Mouse (Mus musculus) C2C12 (cell line): Measurements from ENCODE around the gene Emc10. TPM values are rescaled to one million over a fixed set of nuclear protein-coding genes. Genes with fewer than 3 reads are reported as not detected.

Source experiments
- H3K27me3 ChIP-seq: one replicate; pipeline ENCODE4 v1.6.1; 2011; ENCODE audit not compliant: control insufficient read depth, insufficient read depth, insufficient read length
- H3K36me3 ChIP-seq: one replicate; pipeline ENCODE4 v1.6.1; 2011; ENCODE audit not compliant: control insufficient read depth, insufficient read depth
- H3K4me3 ChIP-seq: one replicate; pipeline ENCODE4 v1.5.1; 2011; ENCODE audit warnings: mild to moderate bottlenecking, control low read depth; ENCODE audit not compliant: poor library complexity, insufficient read depth, severe bottlenecking
- H3K79me2 ChIP-seq: one replicate; pipeline ENCODE4 v1.6.1; 2011; ENCODE audit not compliant: control insufficient read depth, insufficient read depth
- H3K79me3 ChIP-seq: one replicate; pipeline ENCODE4 v1.6.1; 2011; ENCODE audit warnings: low read depth, control low read depth
- H3ac ChIP-seq: one replicate; pipeline ENCODE3; 2011; ENCODE audit warnings: low read depth; ENCODE audit not compliant: control insufficient read depth, insufficient read length
- CEBPB ChIP-seq: IDR thresholded peaks from one replicate; pipeline ENCODE4 v1.6.1; 2011; ENCODE audit warnings: low read depth, mild to moderate bottlenecking, control low read depth, moderate library complexity
- CTCF ChIP-seq: IDR thresholded peaks from one replicate; pipeline ENCODE4 v1.5.1; 2011; ENCODE audit not compliant: control insufficient read depth, insufficient read depth, insufficient read length
- FOSL1 ChIP-seq: IDR thresholded peaks from one replicate; pipeline ENCODE4 v1.8.0; 2011; ENCODE audit warnings: mild to moderate bottlenecking, low read length; ENCODE audit not compliant: poor library complexity, insufficient read depth, severe bottlenecking
- MAX ChIP-seq: IDR thresholded peaks from one replicate; pipeline ENCODE4 v1.6.1; 2011; ENCODE audit warnings: mild to moderate bottlenecking, control low read depth
- MYOD1 ChIP-seq: IDR thresholded peaks from one replicate; pipeline ENCODE4 v1.6.1; 2011; ENCODE audit warnings: low read depth; ENCODE audit not compliant: control insufficient read depth, insufficient read length
- MYOG ChIP-seq: IDR thresholded peaks from one replicate; pipeline ENCODE4 v1.6.1; 2011; ENCODE audit not compliant: control insufficient read depth, insufficient read length; ENCODE audit errors: extremely low read depth
- USF1 ChIP-seq: IDR thresholded peaks from one replicate; pipeline ENCODE4 v1.6.1; 2011; ENCODE audit warnings: low read depth, mild to moderate bottlenecking, control low read depth, moderate library complexity
- polyA plus RNA-seq: library from polyadenylated mRNA; unstranded; fragments of >200 nt; fragmentation: generic; extraction: Trizol; gene quantifications from one replicate; pipeline ENCODE4 v1.2.1, GENCODE M21; 2012; ENCODE audit warnings: missing spikeins

Gene Emc10
- polyA plus RNA-seq, 1 experiment, result 93.5 TPM

DNA sequence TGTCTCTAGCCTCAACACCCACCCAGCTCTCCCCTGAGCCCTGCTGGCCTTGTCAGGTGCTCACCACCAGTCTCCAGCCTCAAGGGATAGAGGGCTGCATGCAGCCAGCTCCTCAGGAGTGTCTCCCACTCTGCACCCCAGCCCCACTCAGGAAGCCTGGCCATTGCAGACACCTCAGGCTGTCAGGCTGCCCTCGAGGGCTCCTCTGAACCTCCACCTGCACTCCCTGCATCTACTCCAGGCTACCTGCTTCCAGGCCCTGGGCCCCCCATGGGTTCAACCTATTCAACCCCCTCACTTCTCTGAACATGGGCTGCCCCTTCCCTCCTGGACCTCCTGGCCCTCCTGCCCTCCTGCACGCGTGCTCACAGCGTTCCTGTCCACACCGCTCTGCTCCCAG lies 4.9 kb downstream of the Emc10 start:
- H3ac ChIP-seq, result no peak overlapping the region
- H3K79me3 ChIP-seq, result peaks cover 13% of the 10 kb centered on the region
- H3K36me3 ChIP-seq, result no peaks in the 10 kb centered on the region
- TF ChIP-seq FOSL1, result no peak
- no peak for TF ChIP-seq USF1
- no peak for TF ChIP-seq CTCF
- no peak for TF ChIP-seq MYOG
- TF ChIP-seq CEBPB, result no peak
- no peak for TF ChIP-seq MAX
- TF ChIP-seq MYOD1, result no peak
- H3K79me2 ChIP-seq, result peaks cover 23% of the 10 kb centered on the region
- H3K27me3 ChIP-seq, result no peaks in the 10 kb centered on the region
- H3K4me3 ChIP-seq, result no peak overlapping the region

GRCm38 (mm10) chr7:44490281-44490680 lies 6.0 kb downstream of the Emc10 start:
- Histone ChIP-seq H3K79me3 (peaks cover 8% of the 10 kb centered on the region), H3ac (no peak overlapping the region), H3K4me3 (no peak overlapping the region), H3K27me3 (no peaks in the 10 kb centered on the region), H3K36me3 (no peaks in the 10 kb centered on the region), H3K79me2 (peaks cover 17% of the 10 kb centered on the region)
- TF ChIP-seq CTCF (no peak), MYOG (no peak), MYOD1 (no peak), USF1 (no peak), CEBPB (no peak), MAX (no peak), FOSL1 (no peak)

- TF ChIP-seq FOSL1 (no peak), MYOG (no peak), MAX (no peak), USF1 (no peak), MYOD1 (no peak), CTCF (no peak), CEBPB (no peak)
- H3K4me3 ChIP-seq, result no peak overlapping the region
- no peaks in the 10 kb centered on the region for H3K36me3 ChIP-seq
Observed at GRCm38 (mm10) chr7:44488545-44488944, 7.8 kb downstream of the Emc10 start.

GRCm38 (mm10) chr7:44487936-44488335 lies 8.4 kb downstream of the Emc10 start:
- no peak overlapping the region for H3ac ChIP-seq
- TF ChIP-seq MYOD1 (no peak), CTCF (no peak), CEBPB (no peak), FOSL1 (no peak), MAX (no peak), MYOG (no peak), USF1 (no peak)
- no peaks in the 10 kb centered on the region for H3K27me3 ChIP-seq
- H3K36me3 ChIP-seq, result no peaks in the 10 kb centered on the region
- H3K79me3 ChIP-seq, result no peaks in the 10 kb centered on the region
- H3K79me2 ChIP-seq, result no peaks in the 10 kb centered on the region
- no peak overlapping the region for H3K4me3 ChIP-seq

More at GRCm38 (mm10) chr7:44488545-44488944, 7.8 kb downstream of the Emc10 start:
- peaks cover 1% of the 10 kb centered on the region for H3K79me2 ChIP-seq
- no peak overlapping the region for H3ac ChIP-seq
- H3K27me3 ChIP-seq, result no peaks in the 10 kb centered on the region
- no peaks in the 10 kb centered on the region for H3K79me3 ChIP-seq

DNA sequence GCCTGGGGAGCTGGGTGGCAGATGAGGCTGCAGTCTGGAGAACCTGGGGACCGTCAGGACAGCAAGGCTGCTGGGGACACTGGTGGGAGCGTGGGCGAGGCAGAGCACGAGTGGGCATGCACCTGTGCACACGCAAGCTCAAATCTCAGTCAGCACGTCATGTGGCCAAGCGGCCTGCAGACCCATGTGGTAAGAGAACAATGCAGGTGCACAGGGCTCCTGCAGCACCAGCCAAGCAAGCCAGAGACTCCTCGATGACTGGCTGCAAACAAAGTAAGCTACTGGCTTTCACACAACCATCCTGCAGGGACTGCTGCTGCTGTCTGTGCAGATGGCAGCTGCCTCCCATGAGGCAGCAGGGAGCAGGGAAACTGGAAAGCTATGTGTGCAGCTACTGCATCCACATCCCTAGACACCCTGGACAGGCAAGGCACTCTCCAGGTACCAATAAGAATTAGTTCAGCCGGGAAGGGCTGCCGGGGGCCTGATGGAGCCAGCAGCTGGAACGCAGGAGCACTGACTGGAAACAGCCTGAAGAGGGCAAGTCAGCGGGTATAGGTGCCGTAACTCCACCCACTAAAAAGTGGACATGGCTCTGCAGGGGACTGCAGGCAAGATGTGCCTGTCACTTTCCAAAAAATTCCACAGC lies 9.3 kb downstream of the Emc10 start:
- Histone ChIP-seq H3K4me3 (no peak overlapping the region), H3ac (no peak overlapping the region), H3K36me3 (no peaks in the 10 kb centered on the region), H3K27me3 (no peaks in the 10 kb centered on the region), H3K79me2 (no peaks in the 10 kb centered on the region), H3K79me3 (no peaks in the 10 kb centered on the region)
- TF ChIP-seq FOSL1, result no peak
- no peak for TF ChIP-seq USF1
- TF ChIP-seq CTCF, result no peak
- no peak for TF ChIP-seq MYOD1
- no peak for TF ChIP-seq MAX
- no peak for TF ChIP-seq MYOG
- TF ChIP-seq CEBPB, result no peak
